Mouse (Mus musculus) ZHBTc4 (cell line): ENCODE results near the gene Sbsn.

Experiments
- DNase-seq: peaks from one replicate; pipeline ENCODE4 v3.0.0-alpha.2; 2011; ENCODE audit warnings: low read depth, low spot score

Sbsn gene

DNA sequence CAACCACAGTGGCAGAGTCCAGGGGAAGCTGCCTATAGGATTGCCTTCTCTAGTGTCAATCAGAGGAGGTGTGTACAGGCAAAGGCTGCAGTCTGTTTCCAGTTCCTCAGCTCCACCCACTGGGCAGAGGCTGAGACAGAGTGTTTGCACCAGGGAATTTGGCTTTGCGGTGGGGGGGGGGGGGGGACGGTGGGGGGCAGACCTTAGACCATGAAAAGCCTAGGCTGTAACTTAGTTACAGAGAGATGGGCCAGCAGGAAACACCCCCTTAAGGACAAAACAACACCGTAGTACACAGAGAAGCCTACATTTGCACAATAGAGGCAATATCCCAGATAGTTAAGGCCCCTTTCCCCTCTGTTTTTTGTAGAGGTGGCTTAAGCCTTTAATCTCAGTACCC lies 5.7 kb downstream of the Sbsn start:
- DNase-seq: peak; percentile 72

GRCm38 (mm10) chr7:30758853-30759252 lies 7.6 kb downstream of the Sbsn start:
- DNase-seq: peak; percentile 48

DNA sequence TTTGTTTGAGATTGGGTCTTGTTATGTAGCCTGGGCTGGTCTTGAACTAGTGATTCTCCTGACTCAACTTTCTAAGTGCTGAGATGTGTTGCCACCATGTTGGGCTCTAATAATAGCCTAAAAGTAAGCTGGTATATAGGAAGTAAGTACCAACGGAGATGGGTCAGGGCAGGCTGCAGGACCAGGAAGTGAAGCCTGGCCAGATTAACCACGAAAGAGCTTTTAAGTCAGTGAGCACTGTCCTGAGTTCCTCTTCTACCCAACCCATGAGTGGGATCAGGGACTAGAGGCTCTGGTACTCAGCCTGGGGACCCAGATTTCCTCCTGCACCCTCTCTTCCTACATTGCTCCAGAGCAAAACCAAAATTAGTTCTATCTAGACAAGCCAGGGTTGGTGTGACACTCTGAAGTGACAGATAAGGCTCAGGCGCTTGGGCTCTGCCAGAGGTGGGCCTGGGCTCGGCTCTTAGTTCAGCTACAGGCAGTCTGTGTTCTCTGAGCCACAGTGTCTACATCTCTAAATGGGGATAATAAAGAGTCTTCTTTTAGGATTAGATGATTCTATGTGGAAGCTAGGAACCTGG lies 10.6 kb downstream of the Sbsn start:
- DNase-seq: no peak

DNA sequence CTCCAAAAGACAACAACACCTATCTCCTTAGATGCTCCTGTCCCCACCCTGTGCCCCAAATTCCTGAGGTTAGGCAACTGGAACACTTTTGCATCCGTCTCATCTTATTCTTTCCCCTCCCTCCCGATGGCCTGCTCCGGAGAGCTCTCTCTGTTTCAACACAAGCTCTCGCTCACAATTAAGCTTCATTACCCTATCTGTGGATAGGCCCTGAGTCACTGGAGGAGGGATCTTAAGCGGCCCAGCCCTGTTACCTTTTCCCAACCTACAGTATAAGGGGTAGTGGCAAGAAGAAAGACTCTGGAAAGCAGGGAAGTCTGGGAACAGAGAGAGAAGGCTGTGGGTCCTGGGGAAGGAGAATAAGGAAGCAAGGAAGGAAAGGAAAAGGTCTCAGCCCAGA lies 12.2 kb downstream of the Sbsn start, which contains the start of gene Dmkn:
TSS of gene Dmkn (plus strand) at position 301 of the 400 bp plus-strand sequence.
- DNase-seq: no peak

DNA sequence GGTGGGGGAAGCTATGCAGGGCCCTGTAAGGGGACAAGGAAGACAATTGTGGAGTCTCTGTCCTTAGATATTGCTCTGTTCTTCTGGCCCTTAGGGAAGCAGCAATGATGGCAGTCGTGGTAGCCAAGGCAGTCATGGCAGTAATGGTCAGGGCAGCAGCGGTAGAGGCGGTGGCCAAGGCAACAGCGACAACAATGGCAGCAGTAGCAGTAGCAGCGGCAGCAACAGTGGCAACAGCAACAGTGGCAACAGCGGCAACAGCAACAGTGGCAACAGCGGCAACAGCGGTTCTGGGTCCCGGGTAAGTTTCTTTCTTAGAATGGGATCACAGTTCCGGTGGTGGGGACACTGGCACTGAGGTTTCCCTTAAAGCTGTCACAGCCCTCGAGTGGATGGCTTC lies 13.9 kb downstream of the Sbsn start:
- no peak for DNase-seq

DNA sequence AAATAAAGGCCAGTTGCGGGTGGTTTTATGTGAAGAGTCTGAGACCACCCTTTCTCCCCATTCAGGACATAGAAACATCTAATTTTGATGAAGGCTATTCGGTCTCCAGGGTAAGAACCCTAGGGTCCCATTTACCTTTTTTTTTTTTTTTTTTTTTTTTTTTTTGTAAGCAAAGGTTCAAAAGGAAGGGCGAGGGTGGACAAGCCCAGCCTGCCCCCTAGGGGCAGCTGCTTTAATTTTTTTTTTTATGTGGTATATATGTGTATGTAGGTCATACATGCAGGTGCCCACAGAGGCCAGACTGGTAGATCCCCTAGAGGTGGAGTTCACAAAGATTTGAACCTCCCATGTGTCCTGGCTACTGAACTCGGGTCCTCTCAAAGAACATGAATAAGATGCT lies 15.1 kb downstream of the Sbsn start:
- no peak for DNase-seq

GRCm38 (mm10) chr7:30769236-30769635 lies 18.0 kb downstream of the Sbsn start:
- DNase-seq: no peak

GRCm38 (mm10) chr7:30776104-30776503 lies 24.8 kb downstream of the Sbsn start:
- DNase-seq: no peak

GRCm38 (mm10) chr7:30777081-30777579 lies 25.9 kb downstream of the Sbsn start:
- DNase-seq: peak; percentile 67

DNA sequence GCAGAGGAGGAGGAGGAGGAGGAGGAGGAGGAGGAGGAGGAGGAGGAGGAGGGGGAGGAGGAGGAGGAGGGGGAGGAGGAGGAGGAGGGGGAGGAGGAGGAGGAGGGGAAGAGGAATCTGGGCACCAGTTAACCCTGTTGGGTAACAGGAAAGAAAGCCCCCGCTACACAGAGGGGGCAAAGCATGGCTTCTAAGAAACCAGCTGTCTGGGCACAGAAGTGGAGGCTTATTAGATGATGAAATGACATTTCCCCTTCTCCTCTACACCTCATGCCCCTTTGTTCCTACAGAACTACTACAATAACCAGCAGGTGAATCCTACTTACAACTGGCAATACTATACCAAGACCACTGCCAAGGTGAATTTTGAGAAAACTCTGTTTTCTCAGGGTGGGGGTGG lies 26.6 kb downstream of the Sbsn start:
- no peak for DNase-seq

GRCm38 (mm10) chr7:30781792-30782191 lies 30.5 kb downstream of the Sbsn start:
- peak; percentile 69 for DNase-seq

- DNase-seq: no peak
Measured at GRCm38 (mm10) chr7:30782658-30783057, 31.4 kb downstream of the Sbsn start.

GRCm38 (mm10) chr7:30785154-30785553 lies 33.9 kb downstream of the Sbsn start:
- no peak for DNase-seq

- peak; percentile 56 for DNase-seq
Measured at GRCm38 (mm10) chr7:30785721-30786546, 34.7 kb downstream of the Sbsn start.

DNA sequence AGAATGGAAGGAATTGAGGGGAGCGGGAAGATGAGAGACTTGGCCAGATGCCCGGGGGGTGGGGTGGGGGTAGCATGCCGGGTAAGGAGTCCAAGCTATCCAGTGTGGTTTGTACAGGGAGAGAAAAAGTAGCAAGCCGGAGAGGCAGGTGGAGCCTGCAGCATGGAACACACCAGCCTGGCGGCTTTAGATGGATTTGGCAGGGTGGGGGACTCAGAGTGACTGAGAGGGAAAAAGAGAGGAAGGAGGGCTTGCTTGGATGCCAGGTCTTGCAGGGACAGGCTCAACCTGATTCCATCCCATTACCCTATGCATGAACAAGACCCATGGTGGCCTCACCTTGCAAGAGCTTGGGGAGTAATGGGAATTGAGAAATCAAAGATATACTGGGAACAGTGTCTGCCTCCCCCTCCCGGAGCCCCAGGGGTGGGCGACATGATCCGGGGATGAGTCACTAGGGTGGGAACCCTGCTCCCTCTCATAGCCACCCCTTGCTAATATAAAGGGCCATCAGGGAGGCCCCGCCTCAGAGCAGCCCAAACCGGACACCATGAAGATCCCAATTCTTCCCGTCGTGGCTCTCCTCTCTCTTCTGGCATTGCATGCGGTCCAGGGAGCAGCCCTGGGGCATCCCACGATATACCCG lies 36.2 kb downstream of the Sbsn start, which contains the start of gene Krtdap:
TSS of gene Krtdap (plus strand) at position 520 of the 646 bp plus-strand sequence.
- no peak for DNase-seq

DNA sequence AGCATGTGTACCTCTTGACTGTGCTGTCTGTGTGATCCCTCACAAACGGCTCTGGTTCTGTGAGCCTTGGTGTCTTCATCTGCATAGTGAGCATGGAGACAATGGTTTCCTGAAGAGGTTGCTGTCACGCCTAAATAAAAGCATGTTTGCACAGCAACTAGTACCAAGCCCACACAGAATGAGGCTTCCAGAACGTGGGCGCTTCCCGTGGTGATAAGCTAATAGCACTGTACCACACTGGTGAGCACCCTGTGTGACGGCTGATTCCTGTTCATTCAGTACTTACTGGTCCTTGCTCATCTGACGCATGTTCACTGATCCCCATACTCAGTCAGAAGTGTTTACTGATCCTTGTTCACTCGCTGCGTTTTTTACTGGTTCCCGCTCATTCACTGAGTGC lies 38.9 kb downstream of the Sbsn start:
- DNase-seq: no peak

- DNase-seq: peak; percentile 84
Measured at GRCm38 (mm10) chr7:30791921-30792320, 40.6 kb downstream of the Sbsn start.

DNA sequence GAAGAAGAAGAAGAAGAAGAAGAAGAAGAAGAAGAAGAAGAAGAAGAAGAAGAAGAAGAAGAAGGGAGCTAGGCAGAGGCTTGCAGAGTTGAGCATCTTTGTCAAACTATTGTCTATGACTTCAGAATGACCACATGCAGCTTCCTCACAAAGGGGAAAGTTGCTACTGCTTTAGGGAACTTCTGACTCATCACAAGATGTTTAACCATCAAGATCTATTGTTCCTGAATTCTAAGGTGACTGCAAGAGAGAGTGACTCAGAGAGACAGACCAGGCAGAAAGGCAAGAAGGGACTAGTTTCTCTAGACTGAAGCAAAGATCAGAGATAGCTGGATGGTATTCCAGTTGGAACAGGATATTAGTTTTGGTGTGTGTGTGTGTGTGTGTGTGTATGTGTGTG lies 43.6 kb downstream of the Sbsn start:
- DNase-seq: no peak

GRCm38 (mm10) chr7:30796790-30797189 lies 45.5 kb downstream of the Sbsn start:
- no peak for DNase-seq

DNA sequence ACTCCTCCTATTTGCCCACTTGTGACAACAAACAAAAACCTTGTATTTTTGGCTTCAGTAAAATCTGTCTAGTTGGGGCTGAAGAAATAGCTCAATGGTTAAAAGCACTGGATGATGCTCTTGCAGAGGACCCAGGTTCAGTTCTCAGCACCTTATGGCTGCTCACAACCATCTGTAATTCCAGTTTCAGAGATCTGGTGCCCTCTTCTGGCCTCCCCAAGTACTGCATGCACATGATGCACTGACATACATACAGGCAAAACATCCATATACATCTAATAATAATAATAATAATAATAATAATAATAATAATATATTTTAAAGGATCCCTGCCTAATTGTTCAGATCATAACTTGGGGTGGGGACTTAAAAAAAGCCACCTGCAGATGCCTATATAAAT lies 49.4 kb downstream of the Sbsn start:
- DNase-seq: peak; percentile 39

DNA sequence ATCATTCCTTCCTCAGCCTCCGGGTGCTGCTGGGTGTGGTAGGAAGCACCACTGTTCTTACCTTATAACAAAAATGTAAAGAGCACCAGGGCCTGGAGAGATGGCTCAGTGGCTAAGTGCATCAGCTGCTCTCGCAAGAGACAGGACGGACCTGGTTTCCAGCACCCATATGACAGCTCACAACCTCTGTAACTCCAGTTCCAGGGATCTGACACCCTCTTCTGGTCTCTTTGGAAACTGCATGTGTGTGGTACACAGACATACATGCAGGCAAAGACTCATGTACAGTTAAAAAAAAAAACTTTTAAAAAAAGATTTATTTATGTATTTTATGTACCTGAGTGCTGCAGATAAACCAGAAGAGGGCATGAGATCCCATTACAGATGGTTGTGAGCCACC lies 52.0 kb downstream of the Sbsn start:
- DNase-seq: peak; percentile 60

GRCm38 (mm10) chr7:30804026-30804715 lies 52.9 kb downstream of the Sbsn start:
- DNase-seq: no peak
